Mouse (Mus musculus) T-helper 1 cell (primary cell): ENCODE measurements around the gene Mrnip.

ENCODE experiments used
- in situ Hi-C: fragments of 300-600 bp; cut with MboI, MseI; formaldehyde crosslinking; loops from one replicate; pipeline ENCODE4 v1.15.1; 2025; ENCODE audit warnings: high pct_unique_total_duplicates

Mrnip gene

GRCm38 (mm10) chr11:50174111-50174729 is at the start of gene Mrnip:
Gene Mrnip (plus strand): TSS chr11:50174444.
- in situ Hi-C loops = loop anchor here (10.0 kb wide), 1 partner anchor 711 kb away; the partner anchor contains the start of gene Zfp454

- in situ Hi-C loops = no loop called here
Measured at GRCm38 (mm10) chr11:50127781-50128180, 46.5 kb upstream of the Mrnip start.

GRCm38 (mm10) chr11:50130811-50131766 is 43.2 kb upstream of the Mrnip start, which contains the start of gene Tbc1d9b:
Gene Tbc1d9b (plus strand): TSS chr11:50131396.
- in situ Hi-C loops = no loop called here

GRCm38 (mm10) chr11:50131801-50132201 is 42.4 kb upstream of the Mrnip start:
- in situ Hi-C loops = no loop called here

- in situ Hi-C loops = no loop called here
Measured at GRCm38 (mm10) chr11:50132265-50132664, 42.0 kb upstream of the Mrnip start.

GRCm38 (mm10) chr11:50134136-50134859 is 39.9 kb upstream of the Mrnip start:
- in situ Hi-C loops = no loop called here

- in situ Hi-C loops = no loop called here
Measured at GRCm38 (mm10) chr11:50138206-50138822, 35.9 kb upstream of the Mrnip start.

GRCm38 (mm10) chr11:50139571-50139970 is 34.7 kb upstream of the Mrnip start:
- in situ Hi-C loops = no loop called here

- in situ Hi-C loops = no loop called here
Measured at GRCm38 (mm10) chr11:50145529-50145928, 28.7 kb upstream of the Mrnip start.

GRCm38 (mm10) chr11:50146121-50146520 is 28.1 kb upstream of the Mrnip start:
- in situ Hi-C loops = no loop called here

- in situ Hi-C loops = no loop called here
Measured at GRCm38 (mm10) chr11:50147267-50147957, 26.8 kb upstream of the Mrnip start.

GRCm38 (mm10) chr11:50147958-50148476 is 26.2 kb upstream of the Mrnip start:
- in situ Hi-C loops = no loop called here

GRCm38 (mm10) chr11:50149200-50149599 is 25.0 kb upstream of the Mrnip start:
- in situ Hi-C loops = no loop called here

- in situ Hi-C loops = no loop called here
Measured at GRCm38 (mm10) chr11:50149603-50150150, 24.6 kb upstream of the Mrnip start.

- in situ Hi-C loops = no loop called here
Measured at GRCm38 (mm10) chr11:50151374-50151773, 22.9 kb upstream of the Mrnip start.

GRCm38 (mm10) chr11:50154166-50154565 is 20.1 kb upstream of the Mrnip start:
- in situ Hi-C loops = no loop called here

- in situ Hi-C loops = no loop called here
Measured at GRCm38 (mm10) chr11:50154777-50155520, 19.3 kb upstream of the Mrnip start.

- in situ Hi-C loops = no loop called here
Measured at GRCm38 (mm10) chr11:50155785-50156184, 18.5 kb upstream of the Mrnip start.

GRCm38 (mm10) chr11:50156725-50157258 is 17.5 kb upstream of the Mrnip start:
- in situ Hi-C loops = no loop called here
